Mouse (Mus musculus): ENCODE measurements around the gene D3Ertd751e. TPM values are rescaled to one million over a fixed set of nuclear protein-coding genes. Genes with fewer than 3 reads are reported as not detected.
A peak's percentile ranks its signal among the peaks of the same experiment; 100 is the strongest.

D3Ertd751e gene
- polyA plus RNA-seq (2015; fragmentation: Nextera tagmentation; extraction: Ambion mirVana), result 15.3 and 19.0 TPM in 2 replicates

GRCm38 (mm10) chr3:41742278-41742934, at the start of gene D3Ertd751e, which contains the start of gene Sclt1:
D3Ertd751e (plus strand) TSS chr3:41742611.
Sclt1 (minus strand) TSS chr3:41742514.
- Histone ChIP-seq H3K9me3 (no peaks in the 10 kb centered on the region), H3K9ac (peak within 1 kb of the TSS; percentile 91), H3K4me2 (peak within 1 kb of the TSS; percentile 79), H3K27ac (peak within 1 kb of the TSS; percentile 91), H3K36me3 (no peaks in the 10 kb centered on the region), H3K4me3 (peak within 1 kb of the TSS; percentile 85), H3K4me1 (peaks cover 10% of the 10 kb centered on the region), H3K27me3 (no peaks in the 10 kb centered on the region)
- peak; percentile 99 for ATAC-seq (ENCODE audit: insufficient number of reproducible peaks, insufficient read depth, low FRiP score, low TSS enrichment, low read depth)
- WGBS, result under 1% methylated on average over 65 of the region's 66 CpGs

- H3K27ac ChIP-seq, result no peak overlapping the region
- H3K36me3 ChIP-seq, result peaks cover 16% of the 10 kb centered on the region
- no peaks in the 10 kb centered on the region for H3K27me3 ChIP-seq
- no peak for ATAC-seq (ENCODE audit: insufficient number of reproducible peaks, insufficient read depth, low FRiP score, low TSS enrichment, low read depth)
- no peak overlapping the region for H3K4me3 ChIP-seq
- no peaks in the 10 kb centered on the region for H3K4me1 ChIP-seq
- H3K9me3 ChIP-seq, result no peaks in the 10 kb centered on the region
- H3K9ac ChIP-seq, result no peak overlapping the region
- no peak overlapping the region for H3K4me2 ChIP-seq
- 78% methylated on average over 1 of the region's 1 CpGs for WGBS
Observed at GRCm38 (mm10) chr3:41695681-41696080, 46.7 kb upstream of the D3Ertd751e start.

- H3K4me3 ChIP-seq, result peak overlapping the region; percentile 85
- peak overlapping the region; percentile 79 for H3K4me2 ChIP-seq
- ATAC-seq (ENCODE audit: insufficient number of reproducible peaks, insufficient read depth, low FRiP score, low TSS enrichment, low read depth), result no peak
- H3K4me1 ChIP-seq, result peaks cover 10% of the 10 kb centered on the region
- no peaks in the 10 kb centered on the region for H3K9me3 ChIP-seq
- peak overlapping the region; percentile 91 for H3K9ac ChIP-seq
- under 1% methylated on average over 39 of the region's 39 CpGs for WGBS
- peak overlapping the region; percentile 91 for H3K27ac ChIP-seq
- H3K36me3 ChIP-seq, result no peaks in the 10 kb centered on the region
- H3K27me3 ChIP-seq, result no peaks in the 10 kb centered on the region
Observed at GRCm38 (mm10) chr3:41741601-41742277, 672 bp upstream of the D3Ertd751e start.

- Histone ChIP-seq H3K27me3 (no peaks in the 10 kb centered on the region), H3K9me3 (no peaks in the 10 kb centered on the region), H3K4me3 (peak overlapping the region; percentile 85), H3K4me2 (peak overlapping the region; percentile 79), H3K4me1 (peaks cover 10% of the 10 kb centered on the region), H3K27ac (no peak overlapping the region), H3K36me3 (no peaks in the 10 kb centered on the region), H3K9ac (no peak overlapping the region)
- WGBS, result 35% methylated on average over 6 of the region's 6 CpGs
- ATAC-seq (ENCODE audit: insufficient number of reproducible peaks, insufficient read depth, low FRiP score, low TSS enrichment, low read depth), result no peak
Observed at GRCm38 (mm10) chr3:41743436-41743835, 1.0 kb downstream of the D3Ertd751e start.

GRCm38 (mm10) chr3:41754556-41754955, 12.1 kb downstream of the D3Ertd751e start:
- H3K4me2 ChIP-seq, result no peak overlapping the region
- ATAC-seq (ENCODE audit: insufficient number of reproducible peaks, insufficient read depth, low FRiP score, low TSS enrichment, low read depth), result no peak
- H3K9ac ChIP-seq, result no peak overlapping the region
- no peak overlapping the region for H3K27ac ChIP-seq
- H3K36me3 ChIP-seq, result peaks cover 4% of the 10 kb centered on the region; the same call in 1 of the 2 replicates
- 77% methylated on average over 2 of the region's 2 CpGs for WGBS
- H3K27me3 ChIP-seq, result no peaks in the 10 kb centered on the region
- H3K9me3 ChIP-seq, result no peaks in the 10 kb centered on the region
- no peaks in the 10 kb centered on the region for H3K4me1 ChIP-seq
- no peak overlapping the region for H3K4me3 ChIP-seq

- Histone ChIP-seq H3K36me3 (no peaks in the 10 kb centered on the region), H3K9ac (no peak overlapping the region), H3K4me1 (no peaks in the 10 kb centered on the region), H3K27ac (no peak overlapping the region), H3K4me3 (no peak overlapping the region), H3K27me3 (no peaks in the 10 kb centered on the region), H3K4me2 (no peak overlapping the region), H3K9me3 (no peaks in the 10 kb centered on the region)
- ATAC-seq (ENCODE audit: insufficient number of reproducible peaks, insufficient read depth, low FRiP score, low TSS enrichment, low read depth), result no peak
- WGBS, result 87% methylated on average over 3 of the region's 3 CpGs
Observed at GRCm38 (mm10) chr3:41762091-41762490, 19.7 kb downstream of the D3Ertd751e start.

GRCm38 (mm10) chr3:41812447-41812846, 70.0 kb downstream of the D3Ertd751e start:
- Histone ChIP-seq H3K9me3 (no peaks in the 10 kb centered on the region), H3K9ac (no peak overlapping the region), H3K4me1 (no peaks in the 10 kb centered on the region), H3K27ac (no peak overlapping the region), H3K4me3 (no peak overlapping the region), H3K36me3 (no peaks in the 10 kb centered on the region), H3K4me2 (no peak overlapping the region), H3K27me3 (no peaks in the 10 kb centered on the region)
- no peak for ATAC-seq (ENCODE audit: insufficient number of reproducible peaks, insufficient read depth, low FRiP score, low TSS enrichment, low read depth)

Other genes with a start within 250 kb of the D3Ertd751e start
- gene Jade1, start 186.9 kb upstream of the D3Ertd751e start, polyA plus RNA-seq (2015; fragmentation: Nextera tagmentation; extraction: Ambion mirVana), result 8.7 and 11.7 TPM in 2 replicates
- 28.9 and 30.0 TPM in 2 replicates for gene Sclt1, start 97 bp upstream of the D3Ertd751e start, polyA plus RNA-seq (2015; fragmentation: Nextera tagmentation; extraction: Ambion mirVana)

Data from embryonic facial prominence, embryonic 13.5 days (tissue).